Mouse (Mus musculus): Measurements from ENCODE around the gene Nhej1. TPM values are rescaled to one million over a fixed set of nuclear protein-coding genes. Genes with fewer than 3 reads are reported as not detected.

Nhej1 gene
- polyA plus RNA-seq, 1 experiment from 2014 or later: 10.7 TPM

DNA sequence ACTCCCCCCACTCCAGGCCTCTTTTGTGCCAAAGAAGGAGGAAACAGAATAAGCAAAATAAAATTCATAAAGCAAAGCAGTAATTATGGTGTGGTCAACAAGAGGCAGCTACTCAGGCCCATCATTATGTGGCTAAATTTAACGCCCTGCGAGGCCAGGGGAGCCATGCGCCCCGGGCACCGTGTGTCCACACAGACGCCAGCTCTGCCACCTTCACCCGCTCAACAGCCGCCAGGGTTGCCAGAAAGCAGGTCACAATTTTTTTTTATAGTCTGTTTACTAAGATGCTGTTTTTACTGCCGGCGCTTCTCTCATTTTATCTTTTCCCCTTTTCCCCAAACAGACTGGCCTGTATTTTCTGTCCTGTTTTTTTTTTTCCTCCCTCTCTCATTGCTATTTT lies 93.0 kb downstream of the Nhej1 start:
- Histone ChIP-seq H3K4me2 (replicated peaks; ENCODE audit: low read depth, low read length) (no peak overlapping the region), H3K27ac (ENCODE audit: low read depth, low read length) (no peak overlapping the region), H3K36me3 (ENCODE audit: control insufficient read depth, insufficient read depth, low read length) (no peaks in the 10 kb centered on the region), H3K4me3 (ENCODE audit: low read length) (no peak overlapping the region), H3K9me3 (ENCODE audit: control insufficient read depth, low read length) (no peaks in the 10 kb centered on the region), H3K27me3 (ENCODE audit: control insufficient read depth, insufficient read depth, low read length) (no peaks in the 10 kb centered on the region), H3K9ac (ENCODE audit: low read depth, low read length) (no peak overlapping the region), H3K4me1 (ENCODE audit: control insufficient read depth, insufficient read depth, low read length) (no peaks in the 10 kb centered on the region)
- WGBS: 94% methylated on average over 10 of the region's 10 CpGs
- ATAC-seq (ENCODE audit: low FRiP score, low TSS enrichment): no peak

GRCm38 (mm10) chr1:75027061-75027779 lies 97.8 kb downstream of the Nhej1 start:
- Histone ChIP-seq H3K9ac (ENCODE audit: low read depth, low read length) (no peak overlapping the region), H3K4me1 (ENCODE audit: control insufficient read depth, insufficient read depth, low read length) (no peaks in the 10 kb centered on the region), H3K27ac (ENCODE audit: low read depth, low read length) (no peak overlapping the region), H3K4me2 (replicated peaks; ENCODE audit: low read depth, low read length) (no peak overlapping the region), H3K36me3 (ENCODE audit: control insufficient read depth, insufficient read depth, low read length) (no peaks in the 10 kb centered on the region), H3K27me3 (ENCODE audit: control insufficient read depth, insufficient read depth, low read length) (no peaks in the 10 kb centered on the region), H3K4me3 (ENCODE audit: low read length) (no peak overlapping the region), H3K9me3 (ENCODE audit: control insufficient read depth, low read length) (no peaks in the 10 kb centered on the region)
- no peak for ATAC-seq (ENCODE audit: low FRiP score, low TSS enrichment)
- 33% methylated on average over 2 of the region's 2 CpGs for WGBS

- no peak overlapping the region for H3K27ac ChIP-seq (ENCODE audit: low read depth, low read length)
- no peak overlapping the region for H3K4me2 ChIP-seq (replicated peaks; ENCODE audit: low read depth, low read length)
- H3K4me3 ChIP-seq (ENCODE audit: low read length): no peak overlapping the region
- ATAC-seq (ENCODE audit: low FRiP score, low TSS enrichment): no peak
- H3K9me3 ChIP-seq (ENCODE audit: control insufficient read depth, low read length): no peaks in the 10 kb centered on the region
- no peaks in the 10 kb centered on the region for H3K36me3 ChIP-seq (ENCODE audit: control insufficient read depth, insufficient read depth, low read length)
- no peaks in the 10 kb centered on the region for H3K4me1 ChIP-seq (ENCODE audit: control insufficient read depth, insufficient read depth, low read length)
- no peak overlapping the region for H3K9ac ChIP-seq (ENCODE audit: low read depth, low read length)
- H3K27me3 ChIP-seq (ENCODE audit: control insufficient read depth, insufficient read depth, low read length): no peaks in the 10 kb centered on the region
- 84% methylated on average over 7 of the region's 7 CpGs for WGBS
Measured at GRCm38 (mm10) chr1:75024419-75025199, 100.4 kb downstream of the Nhej1 start.

- WGBS: 75% methylated on average over 5 of the region's 5 CpGs
- H3K9ac ChIP-seq (ENCODE audit: low read depth, low read length): no peak overlapping the region
- H3K4me2 ChIP-seq (replicated peaks; ENCODE audit: low read depth, low read length): no peak overlapping the region
- no peak overlapping the region for H3K4me3 ChIP-seq (ENCODE audit: low read length)
- H3K36me3 ChIP-seq (ENCODE audit: control insufficient read depth, insufficient read depth, low read length): no peaks in the 10 kb centered on the region
- no peaks in the 10 kb centered on the region for H3K4me1 ChIP-seq (ENCODE audit: control insufficient read depth, insufficient read depth, low read length)
- no peak overlapping the region for H3K27ac ChIP-seq (ENCODE audit: low read depth, low read length)
- no peak for ATAC-seq (ENCODE audit: low FRiP score, low TSS enrichment)
- H3K27me3 ChIP-seq (ENCODE audit: control insufficient read depth, insufficient read depth, low read length): no peaks in the 10 kb centered on the region
- no peaks in the 10 kb centered on the region for H3K9me3 ChIP-seq (ENCODE audit: control insufficient read depth, low read length)
Measured at GRCm38 (mm10) chr1:75022216-75022615, 102.8 kb downstream of the Nhej1 start.

- Histone ChIP-seq H3K36me3 (ENCODE audit: control insufficient read depth, insufficient read depth, low read length) (no peaks in the 10 kb centered on the region), H3K27me3 (ENCODE audit: control insufficient read depth, insufficient read depth, low read length) (no peaks in the 10 kb centered on the region), H3K9ac (ENCODE audit: low read depth, low read length) (no peak overlapping the region), H3K27ac (ENCODE audit: low read depth, low read length) (no peak overlapping the region), H3K4me2 (replicated peaks; ENCODE audit: low read depth, low read length) (no peak overlapping the region), H3K4me1 (ENCODE audit: control insufficient read depth, insufficient read depth, low read length) (peaks cover 10% of the 10 kb centered on the region; the same call in 1 of the 2 replicates), H3K4me3 (ENCODE audit: low read length) (no peak overlapping the region), H3K9me3 (ENCODE audit: control insufficient read depth, low read length) (no peaks in the 10 kb centered on the region)
- 2% methylated on average over 6 of the region's 6 CpGs for WGBS
- ATAC-seq (ENCODE audit: low FRiP score, low TSS enrichment): 0 out of 2 replicates have a peak, but pooled peaks have one; percentile 39
Measured at GRCm38 (mm10) chr1:75016846-75017245, 108.2 kb downstream of the Nhej1 start.

GRCm38 (mm10) chr1:75015551-75016265 lies 109.3 kb downstream of the Nhej1 start:
- H3K4me1 ChIP-seq (ENCODE audit: control insufficient read depth, insufficient read depth, low read length): peaks cover 10% of the 10 kb centered on the region; the same call in 1 of the 2 replicates
- no peaks in the 10 kb centered on the region for H3K36me3 ChIP-seq (ENCODE audit: control insufficient read depth, insufficient read depth, low read length)
- 18% methylated on average over 13 of the region's 13 CpGs for WGBS
- H3K9me3 ChIP-seq (ENCODE audit: control insufficient read depth, low read length): no peaks in the 10 kb centered on the region
- H3K4me3 ChIP-seq (ENCODE audit: low read length): no peak overlapping the region
- H3K4me2 ChIP-seq (replicated peaks; ENCODE audit: low read depth, low read length): peak overlapping the region; percentile 10; the same call in 1 of the 2 replicates
- H3K27me3 ChIP-seq (ENCODE audit: control insufficient read depth, insufficient read depth, low read length): no peaks in the 10 kb centered on the region
- H3K9ac ChIP-seq (ENCODE audit: low read depth, low read length): no peak overlapping the region
- ATAC-seq (ENCODE audit: low FRiP score, low TSS enrichment): peak; percentile 52; the same call in 1 of the 2 replicates
- H3K27ac ChIP-seq (ENCODE audit: low read depth, low read length): peak overlapping the region; percentile 37; the same call in 1 of the 2 replicates

DNA sequence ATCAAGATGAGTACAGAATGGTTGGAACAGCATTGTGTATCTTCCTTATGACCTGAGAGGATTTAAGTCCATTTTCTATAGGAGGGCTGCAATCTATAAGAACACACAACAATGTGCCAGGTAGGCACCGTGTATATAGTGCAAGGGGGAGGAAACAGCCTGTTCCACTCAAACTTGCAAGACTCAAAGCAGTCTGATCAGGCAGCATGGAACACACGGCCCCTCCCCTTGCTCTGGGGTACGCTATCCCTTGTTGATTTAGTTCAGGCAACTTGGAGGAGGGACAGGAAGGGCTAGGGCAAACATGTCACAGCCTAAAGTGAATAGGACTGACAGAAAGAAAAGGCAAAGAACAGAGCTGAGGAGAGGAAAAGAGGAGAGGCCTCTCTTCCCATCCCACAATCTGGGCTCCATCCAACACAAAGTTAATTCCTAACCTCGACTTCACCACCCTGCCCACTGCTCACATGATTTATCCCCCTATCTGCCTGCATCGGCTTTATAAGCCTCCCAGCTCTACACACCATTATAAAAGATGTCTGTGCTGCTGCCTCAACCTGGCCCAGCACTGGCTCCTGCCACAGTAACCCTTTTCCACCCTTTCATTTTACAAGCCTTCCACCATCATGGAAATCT lies 110.7 kb downstream of the Nhej1 start:
- Histone ChIP-seq H3K9me3 (ENCODE audit: control insufficient read depth, low read length) (no peaks in the 10 kb centered on the region), H3K4me2 (replicated peaks; ENCODE audit: low read depth, low read length) (no peak overlapping the region), H3K4me1 (ENCODE audit: control insufficient read depth, insufficient read depth, low read length) (peaks cover 10% of the 10 kb centered on the region; the same call in 1 of the 2 replicates), H3K27me3 (ENCODE audit: control insufficient read depth, insufficient read depth, low read length) (no peaks in the 10 kb centered on the region), H3K27ac (ENCODE audit: low read depth, low read length) (no peak overlapping the region), H3K4me3 (ENCODE audit: low read length) (no peak overlapping the region), H3K9ac (ENCODE audit: low read depth, low read length) (no peak overlapping the region), H3K36me3 (ENCODE audit: control insufficient read depth, insufficient read depth, low read length) (no peaks in the 10 kb centered on the region)
- peak; percentile 35; the same call in 1 of the 2 replicates for ATAC-seq (ENCODE audit: low FRiP score, low TSS enrichment)
- 8% methylated on average over 5 of the region's 5 CpGs for WGBS

GRCm38 (mm10) chr1:75010817-75011216 lies 114.2 kb downstream of the Nhej1 start:
- Histone ChIP-seq H3K27ac (ENCODE audit: low read depth, low read length) (no peak overlapping the region), H3K27me3 (ENCODE audit: control insufficient read depth, insufficient read depth, low read length) (no peaks in the 10 kb centered on the region), H3K9me3 (ENCODE audit: control insufficient read depth, low read length) (no peaks in the 10 kb centered on the region), H3K36me3 (ENCODE audit: control insufficient read depth, insufficient read depth, low read length) (no peaks in the 10 kb centered on the region), H3K4me3 (ENCODE audit: low read length) (no peak overlapping the region), H3K4me1 (ENCODE audit: control insufficient read depth, insufficient read depth, low read length) (peaks cover 6% of the 10 kb centered on the region; the same call in 1 of the 2 replicates), H3K9ac (ENCODE audit: low read depth, low read length) (no peak overlapping the region), H3K4me2 (replicated peaks; ENCODE audit: low read depth, low read length) (no peak overlapping the region)
- no peak for ATAC-seq (ENCODE audit: low FRiP score, low TSS enrichment)

All from kidney, embryonic 14.5 days (tissue).